Mouse (Mus musculus) heart, embryonic 14.5 days (tissue): ENCODE results near the gene Npc1l1. TPM values are rescaled to one million over a fixed set of nuclear protein-coding genes. Genes with fewer than 3 reads are reported as not detected.
A peak's percentile ranks its signal among the peaks of the same experiment; 100 is the strongest.

Experiments
- ATAC-seq: fragments of 200-750 bp; cut with Nextera tagmentation; 2 replicates; pipeline ENCODE4 v1.8.0; 2017; ENCODE audit warnings: low read depth, moderate TSS enrichment; ENCODE audit not compliant: insufficient number of reproducible peaks, insufficient read depth, low FRiP score
- H3K27ac ChIP-seq, 2 experiments: fragments of 200-500 bp in 1 of 2; fragments of 300-500 bp in 1 of 2; sonication (generic) in 1 of 2; replicated peaks in 1 of 2; 2 replicates each; pipeline ENCODE4 v1.5.1; 2012 to 2014; ENCODE audit warnings: low read depth in 2 of 2, low read length in 2 of 2, control low read depth in 1 of 2, mild to moderate bottlenecking in 1 of 2, mixed read lengths in 1 of 2; ENCODE audit not compliant: control insufficient read depth in 1 of 2, insufficient read depth in 1 of 2
- H3K27me3 ChIP-seq: fragments of 300-500 bp; sonication (generic); 2 replicates; pipeline ENCODE4 v1.6.1; 2014; ENCODE audit warnings: mild to moderate bottlenecking, low read length, control low read depth; ENCODE audit not compliant: control insufficient read depth, insufficient read depth
- H3K36me3 ChIP-seq: fragments of 300-500 bp; sonication (generic); 2 replicates; pipeline ENCODE4 v1.6.1; 2014; ENCODE audit warnings: mild to moderate bottlenecking, control low read depth, low read length, mixed read lengths; ENCODE audit not compliant: control insufficient read depth, insufficient read depth
- H3K4me1 ChIP-seq, 2 experiments: fragments of 200-500 bp in 1 of 2; fragments of 300-500 bp in 1 of 2; sonication (generic) in 1 of 2; 2 replicates each; pipeline ENCODE4 v1.6.1; 2012 to 2014; ENCODE audit warnings: low read length in 2 of 2, control low read depth in 1 of 2, mixed read lengths in 1 of 2; ENCODE audit not compliant: control insufficient read depth in 2 of 2, insufficient read depth in 2 of 2
- H3K4me2 ChIP-seq: fragments of 300-500 bp; sonication (generic); 2 replicates; pipeline ENCODE4 v1.6.1; 2014; ENCODE audit warnings: mild to moderate bottlenecking, low read length
- H3K4me3 ChIP-seq, 2 experiments: fragments of 200-500 bp in 1 of 2; fragments of 300-500 bp in 1 of 2; sonication (generic) in 1 of 2; 2 replicates each; pipeline ENCODE4 v1.5.1; 2012 to 2014; ENCODE audit warnings: low read length in 2 of 2, mild to moderate bottlenecking in 2 of 2, control low read depth in 1 of 2, low read depth in 1 of 2, moderate library complexity in 1 of 2; ENCODE audit not compliant: control insufficient read depth in 1 of 2, insufficient read depth in 1 of 2
- H3K9ac ChIP-seq: fragments of 300-500 bp; sonication (generic); 2 replicates; pipeline ENCODE4 v1.6.1; 2014; ENCODE audit warnings: mild to moderate bottlenecking, low read length
- H3K9me3 ChIP-seq: fragments of 300-500 bp; sonication (generic); 2 replicates; pipeline ENCODE4 v1.6.1; 2016; ENCODE audit warnings: low read length, control low read depth; ENCODE audit not compliant: control insufficient read depth
- WGBS: fragments of 180-500 bp; shearing (Covaris S2); extraction: QIAGEN DNeasy Blood & Tissue Kit; methylation state at CpG from one replicate; pipeline ENCODE4 v1.1.7; 2014; 5-methylcytosine and 5-hydroxymethylcytosine counted together
- polyA plus RNA-seq: library from polyadenylated mRNA; unstranded; fragments of >200 nt; fragmentation: Nextera tagmentation; extraction: Ambion mirVana; gene quantifications from 2 replicates; pipeline ENCODE4 v1.2.1, GENCODE M21; 2014

Gene Npc1l1
- polyA plus RNA-seq, 1 experiment from 2014 or later, result not detected

DNA sequence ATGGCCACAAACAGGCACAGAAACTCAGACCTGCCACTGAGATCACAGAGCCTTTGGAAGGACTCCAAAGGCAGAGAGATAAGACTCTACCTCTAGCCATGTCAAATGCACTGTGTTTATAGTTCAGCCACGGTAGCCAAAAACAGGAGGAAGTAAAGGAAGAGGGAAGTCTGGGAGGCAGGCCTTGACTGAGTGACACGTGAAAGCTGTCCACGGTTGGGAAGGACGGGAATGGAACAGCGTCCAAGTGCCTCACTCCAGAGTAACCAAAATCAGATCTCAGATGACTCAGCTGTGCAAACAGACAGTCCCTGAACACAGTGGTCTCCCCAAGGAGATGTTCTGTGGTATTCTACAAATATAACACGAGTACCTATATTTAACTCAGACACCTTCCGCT lies 55.2 kb downstream of the Npc1l1 start:
- Histone ChIP-seq H3K36me3 (no peaks in the 10 kb centered on the region), H3K9ac (no peak overlapping the region), H3K4me3 (no peak overlapping the region; a peak in 2 of 4 replicates), H3K27me3 (no peaks in the 10 kb centered on the region), H3K4me1 (peaks cover 12 to 41% of the 10 kb centered on the region in 2 experiments), H3K9me3 (no peaks in the 10 kb centered on the region), H3K4me2 (peak overlapping the region; percentile 50), H3K27ac (peak overlapping the region; percentile 67 to 79)
- peak; percentile 79 for ATAC-seq
- WGBS, result 6% methylated on average over 7 of the region's 7 CpGs

DNA sequence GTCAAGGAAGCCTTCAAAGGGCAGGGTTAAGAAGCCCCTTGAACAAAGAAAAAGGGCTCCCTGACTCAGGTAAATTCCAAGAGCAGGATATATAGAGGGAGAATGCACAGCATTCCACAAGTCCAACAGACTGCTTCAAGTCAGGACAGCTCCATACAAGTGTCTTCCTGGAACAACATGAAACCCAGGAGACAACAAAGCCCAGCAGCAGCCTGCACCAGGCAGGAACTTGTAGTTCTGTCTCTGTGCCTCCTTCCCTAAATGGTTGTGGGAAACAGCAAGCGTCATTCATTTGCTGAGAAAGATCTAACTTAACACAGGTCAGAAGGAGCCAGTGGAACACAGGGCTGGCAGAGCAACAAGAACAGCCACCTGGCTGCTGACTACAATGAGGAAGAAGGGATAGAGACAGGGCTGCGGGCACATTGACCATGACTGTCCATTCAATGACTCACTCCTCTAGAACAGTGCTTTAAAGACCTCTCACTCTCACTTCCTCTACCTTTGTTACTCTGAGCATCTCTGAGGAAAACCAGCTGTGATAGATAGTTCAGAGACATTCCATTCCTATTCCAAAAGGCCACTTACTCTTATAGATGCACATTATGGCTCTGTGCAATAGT lies 60.8 kb downstream of the Npc1l1 start:
- no peak for ATAC-seq
- Histone ChIP-seq H3K27ac (no peak overlapping the region), H3K4me2 (no peak overlapping the region), H3K4me3 (no peak overlapping the region), H3K36me3 (no peaks in the 10 kb centered on the region), H3K9ac (no peak overlapping the region), H3K27me3 (no peaks in the 10 kb centered on the region), H3K9me3 (no peaks in the 10 kb centered on the region), H3K4me1 (peaks cover 2 to 12% of the 10 kb centered on the region in 2 experiments; a peak in 3 of 4 replicates)
- WGBS, result 72% methylated on average over 2 of the region's 2 CpGs

DNA sequence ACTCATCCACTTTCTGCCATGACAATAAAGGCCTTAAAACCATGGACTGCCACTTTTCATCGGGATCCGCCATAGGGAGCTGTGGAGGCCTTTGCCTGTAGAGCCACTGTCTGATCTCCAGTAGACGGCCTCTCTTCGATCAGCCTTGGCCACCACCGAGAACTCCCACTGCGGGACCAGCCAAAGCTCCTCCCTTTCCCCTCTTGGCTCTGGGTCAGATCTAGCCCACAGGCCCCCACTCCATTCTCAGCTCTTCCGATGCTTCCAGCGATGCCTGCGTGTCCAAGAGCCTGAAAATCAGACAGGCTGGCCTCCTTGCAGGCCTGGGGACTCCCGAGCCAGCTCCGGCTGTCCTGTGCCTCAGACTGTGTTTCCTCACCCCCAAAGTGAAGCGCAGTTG lies 63.6 kb downstream of the Npc1l1 start:
- ATAC-seq, result no peak
- H3K27ac ChIP-seq, result no peak overlapping the region
- H3K4me1 ChIP-seq, result peaks cover 0 to 16% of the 10 kb centered on the region in 2 experiments; a peak in 1 of 4 replicates
- H3K4me3 ChIP-seq, result no peak overlapping the region
- H3K36me3 ChIP-seq, result no peaks in the 10 kb centered on the region
- no peak overlapping the region for H3K4me2 ChIP-seq
- no peak overlapping the region for H3K9ac ChIP-seq
- no peaks in the 10 kb centered on the region for H3K9me3 ChIP-seq
- WGBS, result 89% methylated on average over 12 of the region's 12 CpGs
- no peaks in the 10 kb centered on the region for H3K27me3 ChIP-seq

DNA sequence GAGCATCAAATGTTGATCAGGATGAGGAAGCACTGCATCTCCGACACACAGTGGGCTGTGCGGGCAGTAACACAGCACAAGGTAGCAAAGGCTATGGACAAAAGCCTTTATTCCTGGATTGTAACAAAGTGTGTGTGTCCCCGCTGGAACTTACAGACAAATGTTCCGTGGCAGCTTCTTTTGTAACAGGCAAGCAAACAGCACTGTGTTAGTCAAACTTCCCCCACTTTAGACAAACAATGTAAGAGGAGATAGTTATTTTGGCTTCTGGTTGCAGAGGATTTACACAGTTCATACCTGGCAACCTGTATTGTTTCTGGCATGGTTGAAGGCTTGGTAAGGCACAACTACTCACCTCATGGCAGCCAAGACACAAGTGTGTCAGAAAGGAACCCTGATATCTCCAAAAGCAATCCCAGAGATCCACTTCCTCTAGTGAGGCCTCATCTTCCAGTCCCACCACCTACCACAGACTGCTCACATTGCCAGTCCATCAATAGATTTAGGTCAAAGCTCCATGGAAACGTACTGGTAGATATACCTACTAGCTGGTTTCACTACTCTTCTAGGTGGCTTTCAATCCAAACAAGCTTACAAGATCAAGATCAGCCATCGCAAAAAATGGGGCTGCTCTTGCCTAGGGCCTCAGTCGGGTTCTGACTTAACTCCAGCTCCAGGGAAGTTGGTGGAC lies 64.4 kb downstream of the Npc1l1 start:
- Histone ChIP-seq H3K36me3 (no peaks in the 10 kb centered on the region), H3K27ac (no peak overlapping the region), H3K4me3 (no peak overlapping the region), H3K27me3 (no peaks in the 10 kb centered on the region), H3K4me1 (peaks cover 0 to 22% of the 10 kb centered on the region in 2 experiments; a peak in 1 of 4 replicates), H3K9ac (no peak overlapping the region), H3K9me3 (no peaks in the 10 kb centered on the region), H3K4me2 (no peak overlapping the region)
- WGBS, result 91% methylated on average over 7 of the region's 7 CpGs
- no peak for ATAC-seq

DNA sequence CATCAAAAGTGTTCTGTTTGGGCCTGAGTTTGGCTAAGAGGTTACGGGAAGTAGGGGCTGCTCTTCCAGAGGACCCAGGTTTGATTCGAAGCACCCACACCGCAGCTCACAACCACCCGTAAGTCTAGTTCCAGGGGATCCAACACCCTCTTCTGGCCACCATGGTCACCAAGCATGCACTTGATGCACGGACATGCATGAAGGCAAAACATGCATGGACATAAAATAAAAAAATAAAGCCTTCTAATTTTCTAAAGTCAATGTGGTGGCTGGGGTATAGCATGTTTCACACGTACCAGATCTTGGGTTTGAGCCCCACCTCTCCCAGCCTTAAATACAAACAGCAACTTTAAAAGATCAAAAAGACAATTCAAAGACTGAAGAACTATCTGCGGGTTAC lies 65.2 kb downstream of the Npc1l1 start:
- ATAC-seq, result no peak
- no peaks in the 10 kb centered on the region for H3K36me3 ChIP-seq
- WGBS, result 96% methylated on average over 7 of the region's 7 CpGs
- H3K27ac ChIP-seq, result no peak overlapping the region
- no peak overlapping the region for H3K9ac ChIP-seq
- no peak overlapping the region for H3K4me2 ChIP-seq
- H3K4me1 ChIP-seq, result peaks cover 0 to 27% of the 10 kb centered on the region in 2 experiments; a peak in 1 of 4 replicates
- H3K4me3 ChIP-seq, result no peak overlapping the region
- no peaks in the 10 kb centered on the region for H3K9me3 ChIP-seq
- H3K27me3 ChIP-seq, result no peaks in the 10 kb centered on the region

DNA sequence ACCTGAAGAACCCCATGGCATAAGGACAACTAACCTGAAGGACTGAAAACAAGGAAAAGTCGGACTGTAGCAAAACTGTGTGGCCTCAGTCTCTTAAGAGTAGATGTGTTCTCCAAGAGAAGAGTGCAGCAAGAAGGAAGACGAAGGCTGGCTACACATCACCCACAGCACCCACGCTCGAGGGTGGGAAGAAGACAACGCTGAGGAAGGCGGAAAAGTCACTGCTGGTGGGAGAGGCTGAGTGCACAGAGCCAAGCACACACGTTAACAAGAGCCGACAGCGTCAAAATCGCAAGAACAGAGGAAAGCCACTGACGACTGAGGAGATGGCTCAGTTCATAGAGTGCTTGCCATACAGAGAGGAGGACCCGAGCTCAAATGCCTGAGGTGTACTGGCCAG lies 66.2 kb downstream of the Npc1l1 start:
- no peak overlapping the region for H3K9ac ChIP-seq
- peaks cover 2 to 19% of the 10 kb centered on the region in 2 experiments; a peak in 2 of 4 replicates for H3K4me1 ChIP-seq
- H3K36me3 ChIP-seq, result no peaks in the 10 kb centered on the region
- ATAC-seq, result no peak
- H3K27me3 ChIP-seq, result no peaks in the 10 kb centered on the region
- WGBS, result 83% methylated on average over 12 of the region's 12 CpGs
- H3K4me2 ChIP-seq, result no peak overlapping the region
- no peak overlapping the region for H3K4me3 ChIP-seq
- H3K27ac ChIP-seq, result no peak overlapping the region
- no peaks in the 10 kb centered on the region for H3K9me3 ChIP-seq

DNA sequence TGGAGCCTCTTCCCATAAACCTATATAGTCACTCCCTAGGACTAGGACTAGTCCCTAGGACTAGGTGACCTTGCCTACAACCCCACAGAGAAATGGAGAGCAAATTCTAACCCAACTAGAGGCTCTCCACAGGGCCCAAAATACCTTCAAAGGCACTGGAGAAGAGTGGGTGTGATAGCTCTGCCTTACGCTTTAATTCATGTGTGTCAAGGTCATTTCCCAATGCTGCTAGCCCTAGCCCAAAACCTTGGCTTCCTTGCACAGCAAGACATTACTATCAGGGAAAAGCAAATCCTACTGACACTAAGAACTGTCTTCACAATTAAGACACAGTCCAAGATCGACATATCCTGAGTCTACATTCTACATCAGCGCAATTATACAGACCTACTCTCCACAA lies 66.9 kb downstream of the Npc1l1 start:
- Histone ChIP-seq H3K27me3 (no peaks in the 10 kb centered on the region), H3K4me2 (no peak overlapping the region), H3K27ac (0 out of 4 replicates have a peak overlapping the region, but pooled peaks of 1 of the 2 experiments have one; percentile 14), H3K4me1 (peaks cover 2 to 19% of the 10 kb centered on the region in 2 experiments; a peak in 2 of 4 replicates), H3K9ac (no peak overlapping the region), H3K36me3 (no peaks in the 10 kb centered on the region), H3K4me3 (no peak overlapping the region), H3K9me3 (no peaks in the 10 kb centered on the region)
- 81% methylated on average over 3 of the region's 3 CpGs for WGBS
- ATAC-seq, result no peak
